Mouse (Mus musculus) brain, embryonic 14.5 days (tissue): Measurements from ENCODE around the gene Mindy4.
A peak's percentile ranks its signal among the peaks of the same experiment; 100 is the strongest.

Experiments
- CTCF ChIP-seq: fragments of 200-500 bp; IDR thresholded peaks from 2 replicates; pipeline ENCODE4 v1.5.1; 2012; ENCODE audit warnings: inconsistent platforms, mild to moderate bottlenecking, moderate library complexity, borderline replicate concordance; ENCODE audit not compliant: insufficient read depth, insufficient read length; ENCODE audit errors: extremely low read depth
- POLR2A ChIP-seq: fragments of 200-500 bp; IDR thresholded peaks from 2 replicates; pipeline ENCODE4 v1.6.1; 2012; ENCODE audit warnings: mild to moderate bottlenecking, inconsistent platforms, borderline replicate concordance; ENCODE audit not compliant: poor library complexity, insufficient read depth, insufficient read length, severe bottlenecking; ENCODE audit errors: extremely low read depth

GRCm38 (mm10) chr6:55358731-55359143, 155.6 kb downstream of the Mindy4 start:
- no peak for TF ChIP-seq POLR2A
- TF ChIP-seq CTCF = peak; percentile 74; the same call in 1 of the 2 replicates
